8 mouse cellular contexts compared by ENCODE assay signal in the genomic region with DNA sequence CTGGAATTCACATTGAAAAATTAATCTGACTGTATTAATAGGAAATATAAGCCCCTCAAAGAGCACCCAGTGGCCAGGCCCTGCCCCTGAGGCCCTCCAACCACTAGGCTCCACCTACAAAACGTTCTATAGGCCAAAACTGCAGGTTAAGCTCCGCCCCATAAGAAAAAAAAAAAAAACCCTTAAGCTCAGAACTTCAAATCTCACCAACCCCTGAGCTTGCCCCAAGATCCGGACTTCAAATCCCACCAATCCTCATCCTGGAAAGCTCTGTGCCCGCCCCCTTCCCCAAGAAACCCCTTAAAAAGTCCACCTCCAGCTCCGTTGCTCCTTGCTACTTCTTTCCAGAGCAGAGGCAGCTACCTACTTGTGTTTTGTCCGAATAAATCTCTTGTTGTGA. TPM values are rescaled to one million over a fixed set of nuclear protein-coding genes. Genes with fewer than 3 reads are reported as not detected.
A peak's percentile ranks its signal among the peaks of the same experiment; 100 is the strongest.
DNase-seq lines count a peak whose midpoint lies in the region; ATAC-seq lines count a peak whose summit lies in the region.

No protein-coding gene starts in this region.

- WGBS in kidney, embryonic 14.5 days: 48% methylated on average over 6 of the region's 6 CpGs
- 50% methylated on average over 5 of the region's 6 CpGs for WGBS in heart, embryonic 16.5 days
- WGBS in liver, embryonic 15.5 days (ENCODE audit: insufficient replicate concordance): 49% methylated on average over 6 of the region's 6 CpGs
- 45% methylated on average over 6 of the region's 6 CpGs for WGBS in stomach, embryonic 15.5 days

- no peak; the same call in 1 of the 2 replicates for ATAC-seq in kidney, embryonic 14.5 days (ENCODE audit: low FRiP score, low TSS enrichment)
- ATAC-seq in heart, embryonic 16.5 days (replicated peaks; ENCODE audit: extremely low read depth, insufficient read depth, low FRiP score): no peak
- no peak for ATAC-seq in liver, embryonic 15.5 days (ENCODE audit: insufficient read depth)
- ATAC-seq in stomach, embryonic 15.5 days (ENCODE audit: insufficient read depth, low FRiP score, low read depth): no peak

- no peaks in the 10 kb centered on the region for H3K9me3 ChIP-seq in kidney, embryonic 14.5 days (ENCODE audit: control insufficient read depth, low read length)
- H3K9me3 ChIP-seq in heart, embryonic 16.5 days (replicated peaks; ENCODE audit: control insufficient read depth, low read length): no peaks in the 10 kb centered on the region
- H3K9me3 ChIP-seq in liver, embryonic 15.5 days (replicated peaks): no peaks in the 10 kb centered on the region
- H3K9me3 ChIP-seq in stomach, embryonic 15.5 days: no peaks in the 10 kb centered on the region

- H3K4me2 ChIP-seq in kidney, embryonic 14.5 days (replicated peaks; ENCODE audit: low read depth, low read length): no peak overlapping the region; the same call in none of the 2 replicates
- 0 out of 2 replicates have a peak overlapping the region, but pooled peaks have one; percentile 95 for H3K4me2 ChIP-seq in heart, embryonic 16.5 days (ENCODE audit: low read depth, low read length)
- H3K4me2 ChIP-seq in liver, embryonic 15.5 days: peak overlapping the region; percentile 80
- peak overlapping the region; percentile 82; the same call in 1 of the 2 replicates for H3K4me2 ChIP-seq in stomach, embryonic 15.5 days

- peak; percentile 18 for DNase-seq in kidney, adult 11 months
- peak; percentile 31 for DNase-seq in adipocyte (ENCODE audit: low spot score)
- no peak for DNase-seq in layer of hippocampus, postnatal 36 days
- no peak for DNase-seq in layer of hippocampus, adult 9-10 months (ENCODE audit: low spot score)

- H3K27me3 ChIP-seq in kidney, embryonic 14.5 days (ENCODE audit: control insufficient read depth, insufficient read depth, low read length): no peaks in the 10 kb centered on the region
- no peaks in the 10 kb centered on the region for H3K27me3 ChIP-seq in heart, embryonic 16.5 days (ENCODE audit: control insufficient read depth, insufficient read depth, low read length)
- no peaks in the 10 kb centered on the region for H3K27me3 ChIP-seq in liver, embryonic 15.5 days
- H3K27me3 ChIP-seq in stomach, embryonic 15.5 days (replicated peaks): no peaks in the 10 kb centered on the region

- peaks cover 22% of the 10 kb centered on the region; the same call in 1 of the 2 replicates for H3K36me3 ChIP-seq in kidney, embryonic 14.5 days (ENCODE audit: control insufficient read depth, insufficient read depth, low read length)
- peaks cover 13% of the 10 kb centered on the region for H3K36me3 ChIP-seq in heart, embryonic 16.5 days (ENCODE audit: control insufficient read depth, insufficient read depth)
- H3K36me3 ChIP-seq in liver, embryonic 15.5 days (replicated peaks): peaks cover 25% of the 10 kb centered on the region
- peaks cover 3% of the 10 kb centered on the region; the same call in 1 of the 2 replicates for H3K36me3 ChIP-seq in stomach, embryonic 15.5 days

- no peak overlapping the region for H3K4me3 ChIP-seq in kidney, embryonic 14.5 days (ENCODE audit: low read length)
- no peak overlapping the region for H3K4me3 ChIP-seq in heart, embryonic 16.5 days (ENCODE audit: low read length)
- H3K4me3 ChIP-seq in liver, embryonic 15.5 days (replicated peaks): peak overlapping the region; percentile 81
- H3K4me3 ChIP-seq in stomach, embryonic 15.5 days (replicated peaks): peak overlapping the region; percentile 80; the same call in 1 of the 2 replicates

- no peak overlapping the region for H3K9ac ChIP-seq in kidney, embryonic 14.5 days (ENCODE audit: low read depth, low read length)
- H3K9ac ChIP-seq in heart, embryonic 16.5 days (ENCODE audit: low read length): no peak overlapping the region
- 0 out of 2 replicates have a peak overlapping the region, but pooled peaks have one; percentile 71 for H3K9ac ChIP-seq in liver, embryonic 15.5 days
- no peak overlapping the region for H3K9ac ChIP-seq in stomach, embryonic 15.5 days

- H3K4me1 ChIP-seq in kidney, embryonic 14.5 days (ENCODE audit: control insufficient read depth, insufficient read depth, low read length): no peaks in the 10 kb centered on the region; the same call in 1 of the 2 replicates
- peaks cover 8% of the 10 kb centered on the region for H3K4me1 ChIP-seq in heart, embryonic 16.5 days (ENCODE audit: control insufficient read depth, insufficient read depth, low read length)
- peaks cover 43% of the 10 kb centered on the region for H3K4me1 ChIP-seq in liver, embryonic 15.5 days (replicated peaks)
- peaks cover 7% of the 10 kb centered on the region; the same call in 1 of the 2 replicates for H3K4me1 ChIP-seq in stomach, embryonic 15.5 days

- no peak overlapping the region for H3K27ac ChIP-seq in kidney, embryonic 14.5 days (ENCODE audit: low read depth, low read length)
- H3K27ac ChIP-seq in heart, embryonic 16.5 days (ENCODE audit: low read length): no peak overlapping the region
- peak overlapping the region; percentile 94 for H3K27ac ChIP-seq in liver, embryonic 15.5 days (replicated peaks)
- no peak overlapping the region for H3K27ac ChIP-seq in stomach, embryonic 15.5 days

RNA-seq across cellular contexts. Expression of gene Zfp39, which starts 0.8 kb away (rescaled TPM):
- polyA plus RNA-seq in kidney, embryonic 14.5 days (2014; fragmentation: Nextera tagmentation; extraction: Ambion mirVana): 5.0 and 9.6 TPM in 2 replicates
- 3.2 and 5.0 TPM in 2 replicates for polyA plus RNA-seq in heart, embryonic 16.5 days (2015; fragmentation: Nextera tagmentation; extraction: Ambion mirVana)
- polyA plus RNA-seq in liver, embryonic 15.5 days (2015; fragmentation: Nextera tagmentation; extraction: Ambion mirVana): 4.8 and 5.2 TPM in 2 replicates
- polyA plus RNA-seq in stomach, embryonic 15.5 days (2015; fragmentation: Nextera tagmentation; extraction: Ambion mirVana): 4.6 and 5.6 TPM in 2 replicates
- total RNA-seq in layer of hippocampus, postnatal 36 days (2021): 1 to 10 TPM; 8.4 to 9.2 TPM

RNA-seq across cellular contexts. Expression of gene Btnl10, which starts 12.9 kb away (rescaled TPM):
- 0.09 TPM in 1 of 2 replicates, not detected in the other for polyA plus RNA-seq in kidney, embryonic 14.5 days (2014; fragmentation: Nextera tagmentation; extraction: Ambion mirVana)
- polyA plus RNA-seq in heart, embryonic 16.5 days (2015; fragmentation: Nextera tagmentation; extraction: Ambion mirVana): 0.10 TPM in 1 of 2 replicates, not detected in the other
- 14.3 and 16.4 TPM in 2 replicates for polyA plus RNA-seq in liver, embryonic 15.5 days (2015; fragmentation: Nextera tagmentation; extraction: Ambion mirVana)
- 0.59 and 0.95 TPM in 2 replicates for polyA plus RNA-seq in stomach, embryonic 15.5 days (2015; fragmentation: Nextera tagmentation; extraction: Ambion mirVana)
- total RNA-seq in layer of hippocampus, postnatal 36 days (2021): under 1 TPM in 1 of 2 experiments, not detected in 1; 0.12 TPM

RNA-seq across cellular contexts. Expression of gene Rnf187, which starts 33.9 kb away (rescaled TPM):
- 229 and 304 TPM in 2 replicates for polyA plus RNA-seq in kidney, embryonic 14.5 days (2014; fragmentation: Nextera tagmentation; extraction: Ambion mirVana)
- 172 and 176 TPM in 2 replicates for polyA plus RNA-seq in heart, embryonic 16.5 days (2015; fragmentation: Nextera tagmentation; extraction: Ambion mirVana)
- polyA plus RNA-seq in liver, embryonic 15.5 days (2015; fragmentation: Nextera tagmentation; extraction: Ambion mirVana): 111 and 117 TPM in 2 replicates
- 229 and 235 TPM in 2 replicates for polyA plus RNA-seq in stomach, embryonic 15.5 days (2015; fragmentation: Nextera tagmentation; extraction: Ambion mirVana)
- total RNA-seq in layer of hippocampus, postnatal 36 days (2021): 100 to 1,000 TPM; 478 to 523 TPM

RNA-seq across cellular contexts. Expression of gene 2810021J22Rik, which starts 37.8 kb away (rescaled TPM):
- 6.4 and 8.8 TPM in 2 replicates for polyA plus RNA-seq in kidney, embryonic 14.5 days (2014; fragmentation: Nextera tagmentation; extraction: Ambion mirVana)
- 3.4 and 3.7 TPM in 2 replicates for polyA plus RNA-seq in heart, embryonic 16.5 days (2015; fragmentation: Nextera tagmentation; extraction: Ambion mirVana)
- polyA plus RNA-seq in liver, embryonic 15.5 days (2015; fragmentation: Nextera tagmentation; extraction: Ambion mirVana): 2.3 and 2.5 TPM in 2 replicates
- 6.7 and 6.8 TPM in 2 replicates for polyA plus RNA-seq in stomach, embryonic 15.5 days (2015; fragmentation: Nextera tagmentation; extraction: Ambion mirVana)
- 10 to 100 TPM in 1 of 2 experiments, 1 to 10 TPM in 1; 9.7 to 12.2 TPM for total RNA-seq in layer of hippocampus, postnatal 36 days (2021)

RNA-seq across cellular contexts. Expression of gene Hist3h2ba, which starts 43.9 kb away (rescaled TPM):
- 29.9 and 146 TPM in 2 replicates for polyA plus RNA-seq in kidney, embryonic 14.5 days (2014; fragmentation: Nextera tagmentation; extraction: Ambion mirVana)
- polyA plus RNA-seq in heart, embryonic 16.5 days (2015; fragmentation: Nextera tagmentation; extraction: Ambion mirVana): 21.8 and 27.5 TPM in 2 replicates
- polyA plus RNA-seq in liver, embryonic 15.5 days (2015; fragmentation: Nextera tagmentation; extraction: Ambion mirVana): 9.2 and 9.6 TPM in 2 replicates
- 42.0 and 45.8 TPM in 2 replicates for polyA plus RNA-seq in stomach, embryonic 15.5 days (2015; fragmentation: Nextera tagmentation; extraction: Ambion mirVana)
- total RNA-seq in layer of hippocampus, postnatal 36 days (2021): 10 to 100 TPM; 88.8 to 93.5 TPM

Comparison
In these comparisons a context has a peak if more than half of its experiments do, and no peak if none do; other contexts are left out.
1. DNase-seq: peak in kidney, adult 11 months (single experiment) and adipocyte (single experiment); none in layer of hippocampus, postnatal 36 days (0 of 2) and layer of hippocampus, adult 9-10 months (single experiment).
2. H3K4me3 ChIP-seq: peak in liver, embryonic 15.5 days (single experiment) and stomach, embryonic 15.5 days (single experiment); none in kidney, embryonic 14.5 days (single experiment) and heart, embryonic 16.5 days (single experiment).